Mouse (Mus musculus): ENCODE measurements around the gene Prdm10. TPM values are rescaled to one million over a fixed set of nuclear protein-coding genes. Genes with fewer than 3 reads are reported as not detected.

Prdm10 gene
- polyA plus RNA-seq, 1 experiment from 2014 or later = 1.2 TPM

GRCm38 (mm10) chr9:31352716-31353115 lies 72.4 kb downstream of the Prdm10 start:
- Histone ChIP-seq H3K4me1 (ENCODE audit: insufficient read depth, low read depth, low read length) (no peaks in the 10 kb centered on the region), H3K36me3 (ENCODE audit: insufficient read depth, low read length) (peaks cover 5% of the 10 kb centered on the region), H3K9ac (replicated peaks; ENCODE audit: low read depth) (no peak overlapping the region), H3K4me3 (ENCODE audit: low read depth, low read length) (no peak overlapping the region), H3K4me2 (replicated peaks; ENCODE audit: low read depth, low read length) (no peak overlapping the region), H3K27ac (ENCODE audit: low read length) (no peak overlapping the region), H3K27me3 (replicated peaks; ENCODE audit: insufficient read depth, low read length) (no peaks in the 10 kb centered on the region), H3K9me3 (ENCODE audit: low read length) (no peaks in the 10 kb centered on the region)
- WGBS = 71% methylated on average over 2 of the region's 2 CpGs
- TF ChIP-seq CTCF (IDR thresholded peaks at IDR 0.05) (no peak), EP300 (IDR thresholded peaks at IDR 0.05) (no peak)
- ATAC-seq = no peak
- no peak for DNase-seq (ENCODE audit: low spot score)

GRCm38 (mm10) chr9:31353518-31353917 lies 73.2 kb downstream of the Prdm10 start:
- H3K27ac ChIP-seq (ENCODE audit: low read length) = no peak overlapping the region
- no peaks in the 10 kb centered on the region for H3K9me3 ChIP-seq (ENCODE audit: low read length)
- TF ChIP-seq EP300 (IDR thresholded peaks at IDR 0.05) (no peak), CTCF (IDR thresholded peaks at IDR 0.05) (no peak)
- H3K4me2 ChIP-seq (replicated peaks; ENCODE audit: low read depth, low read length) = no peak overlapping the region
- no peak overlapping the region for H3K4me3 ChIP-seq (ENCODE audit: low read depth, low read length)
- H3K27me3 ChIP-seq (replicated peaks; ENCODE audit: insufficient read depth, low read length) = no peaks in the 10 kb centered on the region
- H3K4me1 ChIP-seq (ENCODE audit: insufficient read depth, low read depth, low read length) = no peaks in the 10 kb centered on the region
- peaks cover 5% of the 10 kb centered on the region for H3K36me3 ChIP-seq (ENCODE audit: insufficient read depth, low read length)
- WGBS = 84% methylated on average over 10 of the region's 10 CpGs
- ATAC-seq = no peak
- no peak overlapping the region for H3K9ac ChIP-seq (replicated peaks; ENCODE audit: low read depth)
- no peak for DNase-seq (ENCODE audit: low spot score)

GRCm38 (mm10) chr9:31354051-31354450 lies 73.7 kb downstream of the Prdm10 start:
- DNase-seq (ENCODE audit: low spot score) = no peak
- no peak overlapping the region for H3K4me3 ChIP-seq (ENCODE audit: low read depth, low read length)
- H3K9ac ChIP-seq (replicated peaks; ENCODE audit: low read depth) = no peak overlapping the region
- no peaks in the 10 kb centered on the region for H3K4me1 ChIP-seq (ENCODE audit: insufficient read depth, low read depth, low read length)
- H3K27ac ChIP-seq (ENCODE audit: low read length) = no peak overlapping the region
- no peak overlapping the region for H3K4me2 ChIP-seq (replicated peaks; ENCODE audit: low read depth, low read length)
- H3K36me3 ChIP-seq (ENCODE audit: insufficient read depth, low read length) = peaks cover 2% of the 10 kb centered on the region
- TF ChIP-seq CTCF (IDR thresholded peaks at IDR 0.05) (no peak), EP300 (IDR thresholded peaks at IDR 0.05) (no peak)
- no peaks in the 10 kb centered on the region for H3K9me3 ChIP-seq (ENCODE audit: low read length)
- ATAC-seq = no peak
- no peaks in the 10 kb centered on the region for H3K27me3 ChIP-seq (replicated peaks; ENCODE audit: insufficient read depth, low read length)
- 57% methylated on average over 7 of the region's 7 CpGs for WGBS

GRCm38 (mm10) chr9:31363698-31364609 lies 83.6 kb downstream of the Prdm10 start:
- 61% methylated on average over 9 of the region's 9 CpGs for WGBS
- Histone ChIP-seq H3K27ac (ENCODE audit: low read length) (no peak overlapping the region), H3K36me3 (ENCODE audit: insufficient read depth, low read length) (no peaks in the 10 kb centered on the region), H3K4me1 (ENCODE audit: insufficient read depth, low read depth, low read length) (no peaks in the 10 kb centered on the region), H3K9ac (replicated peaks; ENCODE audit: low read depth) (no peak overlapping the region), H3K4me3 (ENCODE audit: low read depth, low read length) (no peak overlapping the region), H3K9me3 (ENCODE audit: low read length) (no peaks in the 10 kb centered on the region), H3K4me2 (replicated peaks; ENCODE audit: low read depth, low read length) (no peak overlapping the region), H3K27me3 (replicated peaks; ENCODE audit: insufficient read depth, low read length) (no peaks in the 10 kb centered on the region)
- TF ChIP-seq EP300 (IDR thresholded peaks at IDR 0.05) (no peak), CTCF (IDR thresholded peaks at IDR 0.05) (no peak)
- DNase-seq (ENCODE audit: low spot score) = peak; percentile 74
- peak; percentile 85 for ATAC-seq

GRCm38 (mm10) chr9:31365086-31365485 lies 84.7 kb downstream of the Prdm10 start:
- Histone ChIP-seq H3K4me2 (replicated peaks; ENCODE audit: low read depth, low read length) (no peak overlapping the region), H3K27ac (ENCODE audit: low read length) (no peak overlapping the region), H3K4me3 (ENCODE audit: low read depth, low read length) (no peak overlapping the region), H3K4me1 (ENCODE audit: insufficient read depth, low read depth, low read length) (no peaks in the 10 kb centered on the region), H3K9ac (replicated peaks; ENCODE audit: low read depth) (no peak overlapping the region), H3K27me3 (replicated peaks; ENCODE audit: insufficient read depth, low read length) (no peaks in the 10 kb centered on the region), H3K9me3 (ENCODE audit: low read length) (no peaks in the 10 kb centered on the region), H3K36me3 (ENCODE audit: insufficient read depth, low read length) (no peaks in the 10 kb centered on the region)
- WGBS = 62% methylated on average over 8 of the region's 8 CpGs
- TF ChIP-seq EP300 (IDR thresholded peaks at IDR 0.05) (no peak), CTCF (IDR thresholded peaks at IDR 0.05) (no peak)
- no peak for ATAC-seq
- DNase-seq (ENCODE audit: low spot score) = no peak

GRCm38 (mm10) chr9:31371740-31372139 lies 91.4 kb downstream of the Prdm10 start:
- no peaks in the 10 kb centered on the region for H3K27me3 ChIP-seq (replicated peaks; ENCODE audit: insufficient read depth, low read length)
- no peak overlapping the region for H3K27ac ChIP-seq (ENCODE audit: low read length)
- ATAC-seq (no peak), DNase-seq (ENCODE audit: low spot score) (no peak)
- H3K9me3 ChIP-seq (ENCODE audit: low read length) = no peaks in the 10 kb centered on the region
- H3K36me3 ChIP-seq (ENCODE audit: insufficient read depth, low read length) = no peaks in the 10 kb centered on the region
- no peak overlapping the region for H3K9ac ChIP-seq (replicated peaks; ENCODE audit: low read depth)
- no peaks in the 10 kb centered on the region for H3K4me1 ChIP-seq (ENCODE audit: insufficient read depth, low read depth, low read length)
- WGBS = over 99% methylated on average over 3 of the region's 3 CpGs
- no peak for TF ChIP-seq CTCF (IDR thresholded peaks at IDR 0.05)
- H3K4me3 ChIP-seq (ENCODE audit: low read depth, low read length) = no peak overlapping the region
- no peak overlapping the region for H3K4me2 ChIP-seq (replicated peaks; ENCODE audit: low read depth, low read length)
